Mouse (Mus musculus): Measurements from ENCODE around the gene Stard3. TPM values are rescaled to one million over a fixed set of nuclear protein-coding genes. Genes with fewer than 3 reads are reported as not detected.
"Not testable (repeated sequence)": the region's sequence is repeated elsewhere in the genome, so short reads cannot be mapped to it uniquely, and the experiment has no call there.

The Stard3 gene
- polyA plus RNA-seq, 1 experiment, result 5.3 TPM

GRCm38 (mm10) chr11:98371556-98372240, 13.5 kb downstream of the Stard3 start:
- Histone ChIP-seq H3K4me3 (ENCODE audit: insufficient read depth, low read depth, low read length) (no peak overlapping the region), H3K27ac (replicated peaks; ENCODE audit: low read depth, low read length) (no peak overlapping the region), H3K4me1 (ENCODE audit: control insufficient read depth, insufficient read depth, insufficient read length, low read length) (no peaks in the 10 kb centered on the region; the same call in 1 of the 2 replicates)

- H3K4me1 ChIP-seq (ENCODE audit: control insufficient read depth, insufficient read depth, insufficient read length, low read length), result no peaks in the 10 kb centered on the region
- H3K4me3 ChIP-seq (ENCODE audit: insufficient read depth, low read depth, low read length), result no peak overlapping the region
- no peak overlapping the region for H3K27ac ChIP-seq (replicated peaks; ENCODE audit: low read depth, low read length)
Observed at GRCm38 (mm10) chr11:98372406-98372805, 14.2 kb downstream of the Stard3 start.

- H3K4me3 ChIP-seq (ENCODE audit: insufficient read depth, low read depth, low read length), result no peak overlapping the region
- H3K4me1 ChIP-seq (ENCODE audit: control insufficient read depth, insufficient read depth, insufficient read length, low read length), result no peaks in the 10 kb centered on the region
- no peak overlapping the region for H3K27ac ChIP-seq (replicated peaks; ENCODE audit: low read depth, low read length)
Observed at GRCm38 (mm10) chr11:98373244-98373643, 15.1 kb downstream of the Stard3 start.

DNA sequence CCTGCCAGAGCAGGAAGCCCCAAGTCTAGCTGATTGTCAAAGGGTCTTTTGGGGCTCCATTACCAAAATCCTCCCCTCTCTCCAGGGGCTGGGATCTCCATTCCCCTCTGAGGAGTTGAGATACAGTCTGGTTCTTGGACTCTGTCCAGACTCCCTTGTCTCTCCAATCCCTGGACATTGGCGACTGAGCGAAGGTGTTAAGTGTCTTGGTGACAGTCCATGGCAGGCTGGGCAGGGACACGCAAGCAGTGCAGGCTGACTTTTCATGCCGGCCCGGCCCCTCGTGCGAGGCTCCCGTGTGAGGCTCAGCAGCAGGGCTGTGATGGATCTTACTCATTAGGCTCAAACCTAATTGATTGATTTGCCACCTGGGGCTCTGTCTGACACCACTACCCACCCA, 16.1 kb downstream of the Stard3 start:
- H3K4me3 ChIP-seq (ENCODE audit: insufficient read depth, low read depth, low read length), result no peak overlapping the region
- H3K4me1 ChIP-seq (ENCODE audit: control insufficient read depth, insufficient read depth, insufficient read length, low read length), result no peaks in the 10 kb centered on the region
- H3K27ac ChIP-seq (replicated peaks; ENCODE audit: low read depth, low read length), result no peak overlapping the region

DNA sequence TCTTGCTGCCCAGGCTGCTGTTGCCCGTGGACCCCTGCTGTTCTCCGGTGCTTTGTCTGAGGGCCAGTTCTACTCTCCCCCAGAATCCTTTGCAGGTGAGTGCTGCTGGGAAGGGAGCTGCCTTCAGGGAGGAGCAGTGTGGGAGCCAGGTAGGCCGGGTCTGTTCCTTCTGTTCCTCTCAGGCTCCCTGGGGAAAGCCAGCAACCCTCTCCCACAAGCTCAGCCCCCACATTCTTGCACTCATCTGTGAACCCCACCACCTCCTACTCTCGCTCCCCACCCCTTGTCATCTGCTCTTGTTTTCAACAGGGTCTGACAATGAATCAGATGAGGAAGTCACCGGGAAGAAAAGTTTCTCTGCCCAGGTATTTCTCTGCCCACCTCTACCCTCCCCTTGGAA, 18.6 kb downstream of the Stard3 start:
- no peak overlapping the region for H3K27ac ChIP-seq (replicated peaks; ENCODE audit: low read depth, low read length)
- H3K4me3 ChIP-seq (ENCODE audit: insufficient read depth, low read depth, low read length), result no peak overlapping the region
- no peaks in the 10 kb centered on the region for H3K4me1 ChIP-seq (ENCODE audit: control insufficient read depth, insufficient read depth, insufficient read length, low read length)

DNA sequence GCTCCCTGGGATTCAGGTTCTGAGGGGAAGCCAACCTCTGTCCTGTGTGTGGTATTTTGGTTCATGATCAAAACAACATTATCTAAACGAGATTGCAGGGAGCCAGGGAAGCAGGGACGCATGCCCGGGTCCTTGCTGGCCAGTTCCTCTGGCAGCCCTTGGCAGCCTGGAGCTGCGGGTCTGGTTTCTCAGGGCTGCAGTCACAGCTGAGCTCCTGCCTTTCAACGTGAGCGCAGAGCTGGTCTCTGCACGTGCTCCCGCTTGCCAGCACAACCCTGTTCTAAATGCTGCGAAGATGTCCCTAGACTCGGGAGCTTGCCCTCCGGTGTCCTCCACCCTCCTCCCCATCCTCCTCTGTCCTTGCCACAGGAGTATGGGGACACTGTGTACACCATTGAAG, 19.6 kb downstream of the Stard3 start:
- H3K4me1 ChIP-seq (ENCODE audit: control insufficient read depth, insufficient read depth, insufficient read length, low read length), result no peaks in the 10 kb centered on the region
- no peak overlapping the region for H3K27ac ChIP-seq (replicated peaks; ENCODE audit: low read depth, low read length)
- no peak overlapping the region for H3K4me3 ChIP-seq (ENCODE audit: insufficient read depth, low read depth, low read length)

- no peaks in the 10 kb centered on the region for H3K4me1 ChIP-seq (ENCODE audit: control insufficient read depth, insufficient read depth, insufficient read length, low read length)
- no peak overlapping the region for H3K4me3 ChIP-seq (ENCODE audit: insufficient read depth, low read depth, low read length)
- no peak overlapping the region for H3K27ac ChIP-seq (replicated peaks; ENCODE audit: low read depth, low read length)
Observed at GRCm38 (mm10) chr11:98379379-98379778, 21.2 kb downstream of the Stard3 start.

DNA sequence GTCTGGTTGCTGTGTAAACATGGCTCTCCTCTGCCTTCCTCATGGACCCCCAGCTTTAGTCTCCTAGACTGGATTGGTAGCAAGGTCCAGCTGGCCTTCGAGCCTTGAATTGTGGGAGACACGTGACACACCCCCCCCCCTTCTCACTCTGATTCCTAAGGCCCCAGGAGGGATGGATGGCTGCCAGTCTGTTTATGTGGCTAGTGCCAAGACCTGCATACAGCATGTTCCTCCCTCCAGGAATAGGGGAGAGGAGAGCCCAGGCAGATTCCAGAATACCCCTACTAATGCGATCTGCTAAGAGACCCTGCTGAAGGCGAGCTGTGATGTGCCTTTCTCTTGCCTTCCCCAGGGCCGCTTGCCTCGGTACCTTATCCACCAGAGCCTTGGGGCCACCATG, 21.9 kb downstream of the Stard3 start:
- Histone ChIP-seq H3K4me1 (ENCODE audit: control insufficient read depth, insufficient read depth, insufficient read length, low read length) (no peaks in the 10 kb centered on the region), H3K4me3 (ENCODE audit: insufficient read depth, low read depth, low read length) (no peak overlapping the region), H3K27ac (replicated peaks; ENCODE audit: low read depth, low read length) (no peak overlapping the region)

- Histone ChIP-seq H3K27ac (replicated peaks; ENCODE audit: low read depth, low read length) (no peak overlapping the region), H3K4me3 (ENCODE audit: insufficient read depth, low read depth, low read length) (no peak overlapping the region), H3K4me1 (ENCODE audit: control insufficient read depth, insufficient read depth, insufficient read length, low read length) (no peaks in the 10 kb centered on the region)
Observed at GRCm38 (mm10) chr11:98381651-98382050, 23.5 kb downstream of the Stard3 start.

DNA sequence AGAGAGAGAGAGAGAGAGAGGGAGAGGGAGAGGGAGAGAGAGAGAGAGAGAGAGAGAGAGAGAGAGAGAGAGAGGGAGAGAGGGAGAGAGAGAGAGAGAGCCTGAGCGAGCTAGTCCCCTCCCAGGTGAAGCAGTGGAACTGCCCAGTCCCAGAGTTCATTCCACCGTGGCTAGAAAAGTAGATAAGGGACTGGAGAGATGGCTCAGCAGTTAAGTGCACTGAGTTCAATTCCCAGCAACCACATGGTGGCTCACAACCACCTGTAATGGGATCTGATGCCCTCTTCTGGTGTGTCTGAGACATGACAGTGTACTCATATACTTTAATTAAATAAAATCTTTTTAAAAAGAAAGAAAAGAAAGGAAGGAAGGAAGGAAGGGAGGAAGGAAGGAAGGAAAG, 24.2 kb downstream of the Stard3 start:
- not testable (repeated sequence) for H3K4me1 ChIP-seq (ENCODE audit: control insufficient read depth, insufficient read depth, insufficient read length, low read length); H3K4me3 ChIP-seq (ENCODE audit: insufficient read depth, low read depth, low read length); H3K27ac ChIP-seq (replicated peaks; ENCODE audit: low read depth, low read length)

- H3K4me1 ChIP-seq (ENCODE audit: control insufficient read depth, insufficient read depth, insufficient read length, low read length), result no peaks in the 10 kb centered on the region
- H3K4me3 ChIP-seq (ENCODE audit: insufficient read depth, low read depth, low read length), result no peak within 1 kb of the TSS
- H3K27ac ChIP-seq (replicated peaks; ENCODE audit: low read depth, low read length), result no peak within 1 kb of the TSS
Observed at GRCm38 (mm10) chr11:98383261-98384030, 25.3 kb downstream of the Stard3 start, which contains the start of gene Tcap. TSS of gene Tcap (plus strand) at chr11:98383811.

- Histone ChIP-seq H3K27ac (replicated peaks; ENCODE audit: low read depth, low read length) (no peak overlapping the region), H3K4me3 (ENCODE audit: insufficient read depth, low read depth, low read length) (no peak overlapping the region), H3K4me1 (ENCODE audit: control insufficient read depth, insufficient read depth, insufficient read length, low read length) (no peaks in the 10 kb centered on the region)
Observed at GRCm38 (mm10) chr11:98384216-98384615, 26.0 kb downstream of the Stard3 start.

- Histone ChIP-seq H3K4me1 (ENCODE audit: control insufficient read depth, insufficient read depth, insufficient read length, low read length) (no peaks in the 10 kb centered on the region), H3K4me3 (ENCODE audit: insufficient read depth, low read depth, low read length) (no peak overlapping the region), H3K27ac (replicated peaks; ENCODE audit: low read depth, low read length) (no peak overlapping the region)
Observed at GRCm38 (mm10) chr11:98384721-98385637, 26.8 kb downstream of the Stard3 start.

DNA sequence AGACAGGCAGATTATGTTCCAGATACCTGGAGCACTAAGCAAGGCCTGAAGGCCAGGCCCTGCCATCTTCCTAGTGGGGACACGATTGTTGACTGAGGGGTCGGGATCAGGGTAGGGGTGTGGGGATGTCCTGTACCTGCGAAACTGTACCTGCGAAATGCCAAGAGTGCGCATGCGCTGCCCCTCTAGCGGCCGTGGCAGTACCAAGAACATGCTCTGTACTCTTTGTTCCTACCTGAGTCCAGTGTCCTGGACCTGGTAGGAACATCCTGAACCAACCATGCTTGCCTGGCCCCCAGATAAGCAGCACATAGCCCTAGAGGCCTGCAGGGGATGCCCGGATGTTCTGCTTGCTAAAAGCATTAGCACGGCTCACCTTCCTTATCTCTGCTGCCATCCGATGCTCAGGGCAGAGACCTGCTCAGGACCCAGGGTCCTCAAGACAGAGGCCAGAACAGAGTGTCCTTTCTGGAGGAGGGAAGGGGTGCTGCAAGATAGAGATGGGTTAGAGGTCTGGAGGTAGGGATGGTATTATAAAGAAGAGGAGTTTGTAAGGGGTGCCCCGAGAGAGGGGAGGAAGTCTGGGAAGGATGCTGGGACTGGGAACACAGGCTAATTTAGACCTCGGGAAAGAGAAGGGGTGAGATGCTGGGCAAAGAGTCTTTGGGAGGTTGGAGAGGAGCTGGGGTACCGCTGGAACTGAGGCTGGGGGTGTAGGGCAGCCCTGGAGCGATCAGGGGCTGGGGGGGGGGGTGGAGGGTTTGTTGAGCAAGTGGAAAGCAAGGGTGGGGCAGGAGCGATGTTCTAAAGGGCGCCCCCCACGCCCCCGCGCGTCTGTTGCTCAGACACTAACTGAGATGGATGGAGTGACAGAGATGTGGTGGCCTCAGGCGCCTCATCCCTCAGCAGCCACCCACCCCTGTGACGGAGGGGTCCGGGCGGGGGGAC, 27.7 kb downstream of the Stard3 start, which contains the start of gene Pnmt:
Gene Pnmt (plus strand): TSS at position 813 of the 948 bp plus-strand sequence.
- H3K4me1 ChIP-seq (ENCODE audit: control insufficient read depth, insufficient read depth, insufficient read length, low read length), result no peaks in the 10 kb centered on the region
- H3K4me3 ChIP-seq (ENCODE audit: insufficient read depth, low read depth, low read length), result no peak within 1 kb of the TSS
- no peak within 1 kb of the TSS for H3K27ac ChIP-seq (replicated peaks; ENCODE audit: low read depth, low read length)
